Comparison of ENCODE assay signal across 8 mouse cellular contexts in the genomic region with DNA sequence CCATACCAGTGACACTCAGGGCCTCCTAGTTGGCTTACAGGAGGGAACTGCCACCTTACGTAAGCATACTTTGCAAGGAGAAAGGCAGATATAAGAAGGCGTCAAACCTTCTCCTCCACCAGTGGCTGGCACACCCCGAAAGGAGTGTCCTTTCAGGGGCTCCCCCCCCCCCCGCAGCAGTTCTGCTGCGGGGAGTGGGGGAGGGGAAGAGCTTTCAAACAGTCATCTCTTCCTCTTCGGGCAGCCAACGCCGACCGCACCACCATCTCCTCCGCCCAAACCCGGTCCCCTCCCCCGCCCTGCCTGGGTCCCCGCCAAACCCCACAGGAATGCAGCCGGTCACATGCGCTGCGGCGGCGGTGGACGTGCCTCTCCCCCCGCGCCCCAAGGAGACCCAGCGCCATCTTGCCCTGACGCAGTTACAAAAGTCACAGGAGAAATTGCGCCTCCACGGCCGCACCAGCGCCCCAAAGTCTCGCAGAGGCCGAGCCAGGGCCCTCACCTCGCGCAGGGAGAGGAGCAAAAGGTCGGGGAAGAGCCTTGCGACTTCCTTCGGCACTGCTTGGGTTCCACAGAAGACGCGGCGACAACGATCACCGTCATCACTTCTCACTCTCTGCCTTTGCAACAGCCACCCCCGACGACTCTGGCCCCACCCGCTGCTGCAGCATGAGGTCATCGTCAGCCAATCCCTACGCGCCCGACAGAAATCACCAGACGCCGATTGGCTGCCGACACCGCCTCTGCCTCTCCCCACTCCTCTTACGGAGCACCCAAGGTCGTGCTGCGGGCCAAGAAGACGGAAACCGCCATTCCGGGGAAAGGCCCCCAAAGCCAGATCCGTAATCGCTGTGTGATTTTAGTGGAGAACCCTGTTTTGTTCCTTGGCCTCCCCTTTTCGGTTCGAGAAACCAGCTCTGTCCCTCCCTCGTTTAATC. TPM values are rescaled to one million over a fixed set of nuclear protein-coding genes. Genes with fewer than 3 reads are reported as not detected.
DNase-seq lines count a peak whose midpoint lies in the region; ATAC-seq lines count a peak whose summit lies in the region.

No protein-coding gene starts in this region.

- H3K36me3 ChIP-seq in intestine, embryonic 16.5 days (ENCODE audit: control insufficient read depth, insufficient read depth, low read length), result no peaks in the 10 kb centered on the region
- H3K36me3 ChIP-seq in midbrain, embryonic 10.5 days, result peaks cover 6% of the 10 kb centered on the region; the same call in 1 of the 2 replicates

- peak; percentile 93 for ATAC-seq in intestine, embryonic 16.5 days

- H3K27ac ChIP-seq in intestine, embryonic 16.5 days (ENCODE audit: low read length), result peak overlapping the region; percentile 100
- peak overlapping the region; percentile 100 for H3K27ac ChIP-seq in midbrain, embryonic 10.5 days (replicated peaks)

- peak; percentile 100 for DNase-seq in adrenal gland, postnatal 10 days
- DNase-seq in embryo, embryonic 9.5 days (ENCODE audit: extremely low spot score), result peak; percentile 97
- DNase-seq in gastrocnemius, postnatal 36 days, result peak; percentile 98 to 99
- DNase-seq in left cerebral cortex, postnatal 36 days (ENCODE audit: low spot score in 2 of 2), result peak; percentile 99
- peak; percentile 97 for DNase-seq in midbrain, embryonic 10.5 days (ENCODE audit: low spot score)
- peak; percentile 99 for DNase-seq in right cerebral cortex, postnatal 36 days (ENCODE audit: low spot score in 2 of 2)
- DNase-seq in urinary bladder, postnatal 4 days (ENCODE audit: low spot score in 2 of 2), result peak; percentile 98 to 99

- H3K4me3 ChIP-seq in intestine, embryonic 16.5 days (ENCODE audit: low read length), result peak overlapping the region; percentile 97
- peak overlapping the region; percentile 98 for H3K4me3 ChIP-seq in midbrain, embryonic 10.5 days

- no peaks in the 10 kb centered on the region for H3K9me3 ChIP-seq in intestine, embryonic 16.5 days (ENCODE audit: control insufficient read depth, low read length)
- H3K9me3 ChIP-seq in midbrain, embryonic 10.5 days (replicated peaks), result no peaks in the 10 kb centered on the region

- WGBS in intestine, embryonic 16.5 days, result under 1% methylated on average over 61 of the region's 61 CpGs
- under 1% methylated on average over 61 of the region's 61 CpGs for WGBS in midbrain, embryonic 10.5 days

- H3K4me1 ChIP-seq in intestine, embryonic 16.5 days (ENCODE audit: control insufficient read depth, insufficient read depth, low read length), result peaks cover 8% of the 10 kb centered on the region
- H3K4me1 ChIP-seq in midbrain, embryonic 10.5 days, result peaks cover 55% of the 10 kb centered on the region

- H3K27me3 ChIP-seq in intestine, embryonic 16.5 days (replicated peaks; ENCODE audit: control insufficient read depth, insufficient read depth, low read length), result no peaks in the 10 kb centered on the region
- H3K27me3 ChIP-seq in midbrain, embryonic 10.5 days (ENCODE audit: low read depth, poor library complexity, severe bottlenecking), result no peaks in the 10 kb centered on the region

- intact Hi-C loops in gastrocnemius, postnatal 36 days (cut with DNase I), result loop anchor here (2.0 kb wide), 1 partner anchor 14 kb away; no protein-coding TSS in a partner anchor
- intact Hi-C loops in left cerebral cortex, postnatal 36 days (cut with DNase I), result loop anchor here (2.0 to 5.0 kb wide), 2 partner anchors 14 to 184 kb away; no protein-coding TSS in a partner anchor

- H3K9ac ChIP-seq in intestine, embryonic 16.5 days (ENCODE audit: low read depth, low read length), result peak overlapping the region; percentile 100

- peak overlapping the region; percentile 83 for H3K4me2 ChIP-seq in intestine, embryonic 16.5 days (ENCODE audit: low read depth, low read length)

RNA-seq across cellular contexts. Expression of a gene that starts 1.3 kb away (rescaled TPM):
- total RNA-seq in adrenal gland, postnatal 10 days (2021), result 10 to 100 TPM; 60.4 to 77.0 TPM
- total RNA-seq in gastrocnemius, postnatal 36 days (2021), result 10 to 100 TPM; 22.2 to 25.6 TPM
- polyA plus RNA-seq in intestine, embryonic 16.5 days (2015; fragmentation: Nextera tagmentation; extraction: Ambion mirVana), result 74.6 and 83.1 TPM in 2 replicates
- 100 to 1,000 TPM in 1 of 2 experiments, 10 to 100 TPM in 1; 86.5 to 106 TPM for total RNA-seq in left cerebral cortex, postnatal 36 days (2021)
- 86.6 and 101 TPM in 2 replicates for polyA plus RNA-seq in midbrain, embryonic 10.5 days (2016; fragmentation: Nextera tagmentation; extraction: Ambion mirVana)

Comparison
In these comparisons a context has a peak if more than half of its experiments do, and no peak if none do; other contexts are left out.
1. Peak in every context shown above with its lines: DNase-seq, ATAC-seq, H3K4me3 ChIP-seq and H3K27ac ChIP-seq.